In genomic region chr12:103971080-103971479, GRCm38 (mm10) we compare ENCODE assay signal across 28 mouse cellular contexts. TPM values are rescaled to one million over a fixed set of nuclear protein-coding genes. Genes with fewer than 3 reads are reported as not detected.
"Had no signal": no experiment of that assay in that cellular context is flagged by ENCODE, and none has a peak within 500 bp of the region (broad histone marks: within the 10 kb centered on the region; RNA-seq: fewer than 3 reads in every experiment).

No protein-coding gene starts in this region.

- H3K4me2 ChIP-seq: liver, embryonic 13.5 days; midbrain, embryonic 12.5 days; midbrain, embryonic 15.5 days; neural tube, embryonic 12.5 days; neural tube, embryonic 15.5 days had no signal

- H3K9me3 ChIP-seq: midbrain, embryonic 15.5 days; neural tube, embryonic 15.5 days had no signal

- H3K27ac ChIP-seq: liver, embryonic 13.5 days; midbrain, embryonic 12.5 days; midbrain, embryonic 15.5 days; neural tube, embryonic 12.5 days; neural tube, embryonic 15.5 days had no signal

- H3K4me3 ChIP-seq: liver, embryonic 13.5 days; midbrain, embryonic 12.5 days; midbrain, embryonic 15.5 days; neural tube, embryonic 12.5 days; neural tube, embryonic 15.5 days had no signal

- H3K36me3 ChIP-seq: liver, embryonic 13.5 days; midbrain, embryonic 12.5 days; midbrain, embryonic 15.5 days; neural tube, embryonic 12.5 days; neural tube, embryonic 15.5 days had no signal

- H3K9ac ChIP-seq: liver, embryonic 13.5 days; midbrain, embryonic 12.5 days; midbrain, embryonic 15.5 days; neural tube, embryonic 12.5 days; neural tube, embryonic 15.5 days had no signal

- H3K27me3 ChIP-seq: liver, embryonic 13.5 days; midbrain, embryonic 12.5 days; midbrain, embryonic 15.5 days; neural tube, embryonic 12.5 days; neural tube, embryonic 15.5 days had no signal

- DNase-seq: kidney, adult 18-20 months; kidney, adult 9 months; kidney, postnatal 14 days; kidney, postnatal 4 days; layer of hippocampus, adult 9-11 months; liver, embryonic 13.5 days; lung, adult 2 months; lung, postnatal 14 days; lung, postnatal 4 days; thymus, adult 2 months; thymus, postnatal 14 days; thymus, postnatal 4 days had no signal

- H3K4me1 ChIP-seq: liver, embryonic 13.5 days; midbrain, embryonic 12.5 days; midbrain, embryonic 15.5 days; neural tube, embryonic 12.5 days; neural tube, embryonic 15.5 days had no signal

- ATAC-seq: midbrain, embryonic 15.5 days had no signal

RNA-seq across cellular contexts. Expression of gene Serpina1e, which starts 12.3 kb away (rescaled TPM):
- total RNA-seq: layer of hippocampus, adult 18-20 months; layer of hippocampus, postnatal 25 days; left cerebral cortex, adult 8-10 months; left cerebral cortex, postnatal 14 days; megakaryocyte progenitor cell, adult 5-6 weeks; megakaryocyte-erythroid progenitor cell, adult 5-6 weeks had no signal
- polyA plus RNA-seq: limb, embryonic 11.5 days; midbrain, embryonic 12.5 days; midbrain, embryonic 15.5 days; neural tube, embryonic 12.5 days had no signal

RNA-seq across cellular contexts. Expression of gene Serpina11, which starts 18.7 kb away (rescaled TPM):
- total RNA-seq: layer of hippocampus, adult 18-20 months; layer of hippocampus, postnatal 25 days; left cerebral cortex, postnatal 14 days; megakaryocyte progenitor cell, adult 5-6 weeks; megakaryocyte-erythroid progenitor cell, adult 5-6 weeks had no signal
- polyA plus RNA-seq: kidney, embryonic 16.5 days; limb, embryonic 11.5 days; limb, embryonic 14.5 days; lung, adult 2 months; lung, embryonic 16.5 days; midbrain, embryonic 12.5 days; midbrain, embryonic 15.5 days; neural tube, embryonic 12.5 days; neural tube, embryonic 15.5 days had no signal

RNA-seq across cellular contexts. Expression of gene Serpina9, which starts 42.5 kb away (rescaled TPM):
- total RNA-seq: megakaryocyte progenitor cell, adult 5-6 weeks; megakaryocyte-erythroid progenitor cell, adult 5-6 weeks had no signal
- polyA plus RNA-seq: limb, embryonic 11.5 days; liver, embryonic 13.5 days; liver, embryonic 16.5 days; midbrain, embryonic 15.5 days; neural tube, embryonic 12.5 days; neural tube, embryonic 15.5 days; spleen, adult 2 months had no signal
